Mouse (Mus musculus) CH12.LX (cell line): ENCODE measurements at regions not wholly inside any gene's neighbourhood (a gene's known extent, or its start where the extent isn't known, plus 50 kb on each side); places are given as distances from the start of the nearest gene placed in this dataset.

ENCODE experiments used
- DNase-seq: peaks from one replicate; pipeline ENCODE4 v3.0.0-alpha.2; 2013; ENCODE audit errors: extremely low read depth
- H3K27ac ChIP-seq: 2 replicates; pipeline ENCODE4 v1.5.1; 2012; ENCODE audit warnings: low read depth, mild to moderate bottlenecking, control low read depth, moderate library complexity; ENCODE audit not compliant: insufficient read depth
- H3K27me3 ChIP-seq: replicated peaks from 2 replicates; pipeline ENCODE3; 2012; ENCODE audit warnings: inconsistent platforms
- H3K36me3 ChIP-seq, 2 experiments: replicated peaks in 1 of 2; 2 replicates each; pipeline versions ENCODE3 to v1.6.1; 2012; ENCODE audit warnings: inconsistent platforms in 1 of 2, low read length in 1 of 2, mild to moderate bottlenecking in 1 of 2, mixed read lengths in 1 of 2, moderate library complexity in 1 of 2; ENCODE audit not compliant: control insufficient read depth in 1 of 2, insufficient read depth in 1 of 2
- H3K4me1 ChIP-seq, 2 experiments: 2 replicates each; pipeline ENCODE4 v1.6.1; 2012; ENCODE audit warnings: inconsistent platforms in 1 of 2, moderate library complexity in 1 of 2; ENCODE audit not compliant: insufficient read depth in 2 of 2, control insufficient read depth in 1 of 2
- H3K4me2 ChIP-seq: 2 replicates; pipeline ENCODE4 v1.6.1; 2012; ENCODE audit warnings: low read depth, mild to moderate bottlenecking, control low read depth; ENCODE audit not compliant: poor library complexity, insufficient read depth, severe bottlenecking
- H3K4me3 ChIP-seq, 3 experiments: fragments of 150-350 bp in 1 of 3; sonication (generic) in 1 of 3; replicated peaks in 1 of 3; 2 replicates each; pipeline versions ENCODE3 to v1.5.1; 2011 to 2012; ENCODE audit warnings: low read depth in 2 of 3, low read length in 2 of 3, mild to moderate bottlenecking in 2 of 3, moderate library complexity in 2 of 3, control low read depth in 1 of 3, improper control_type of control experiment in 1 of 3, inconsistent platforms in 1 of 3, mixed read lengths in 1 of 3; ENCODE audit not compliant: poor library complexity in 1 of 3
- H3K79me2 ChIP-seq: replicated peaks from 2 replicates; pipeline ENCODE4 v1.6.1; 2012; ENCODE audit warnings: mild to moderate bottlenecking, moderate library complexity; ENCODE audit not compliant: control insufficient read depth, poor library complexity, insufficient read depth, severe bottlenecking; ENCODE audit errors: extremely low read depth
- H3K9ac ChIP-seq: 2 replicates; pipeline ENCODE4 v1.6.1; 2012; ENCODE audit warnings: low read depth, mild to moderate bottlenecking, control low read depth, moderate library complexity; ENCODE audit not compliant: insufficient read depth
- H3K9me3 ChIP-seq: replicated peaks from 2 replicates; pipeline ENCODE3; 2012; ENCODE audit warnings: low read length, inconsistent platforms, mixed read lengths
- BHLHE40 ChIP-seq: IDR thresholded peaks from 2 replicates; pipeline ENCODE4 v1.6.1; 2011; ENCODE audit warnings: mild to moderate bottlenecking, low read depth, low read length, improper control_type of control experiment
- CHD2 ChIP-seq: IDR thresholded peaks from 2 replicates; pipeline ENCODE4 v1.6.1; 2011; ENCODE audit warnings: low read length, improper control_type of control experiment
- E2F4 ChIP-seq: IDR thresholded peaks from 2 replicates; pipeline ENCODE4 v1.6.1; 2011; ENCODE audit warnings: low read depth, low read length, improper control_type of control experiment; ENCODE audit not compliant: insufficient replicate concordance
- EP300 ChIP-seq: IDR thresholded peaks from 2 replicates; pipeline ENCODE4 v1.6.1; 2011; ENCODE audit warnings: low read length, improper control_type of control experiment
- ETS1 ChIP-seq: conservative IDR thresholded peaks from 2 replicates; pipeline ENCODE4 v1.6.1; 2012; ENCODE audit warnings: low read depth, mild to moderate bottlenecking, inconsistent platforms, low read length, improper control_type of control experiment, moderate library complexity
- IRF4 ChIP-seq: IDR thresholded peaks from 2 replicates; pipeline ENCODE4 v1.6.1; 2014; ENCODE audit warnings: low read depth, mild to moderate bottlenecking, inconsistent platforms, low read length, improper control_type of control experiment
- MAFK ChIP-seq: IDR thresholded peaks from 2 replicates; pipeline ENCODE4 v1.6.1; 2011; ENCODE audit warnings: low read length, improper control_type of control experiment; ENCODE audit not compliant: insufficient replicate concordance
- MEF2A ChIP-seq: IDR thresholded peaks from 2 replicates; pipeline ENCODE4 v1.6.1; 2014; ENCODE audit warnings: low read depth, mild to moderate bottlenecking, inconsistent platforms, low read length, improper control_type of control experiment, borderline replicate concordance
- NRF1 ChIP-seq: IDR thresholded peaks from 2 replicates; pipeline ENCODE4 v1.6.1; 2014; ENCODE audit warnings: low read depth, mild to moderate bottlenecking, inconsistent platforms, low read length, improper control_type of control experiment, moderate library complexity
- PAX5 ChIP-seq: IDR thresholded peaks from 2 replicates; pipeline ENCODE4 v1.6.1; 2012; ENCODE audit warnings: low read length, inconsistent platforms, mixed read lengths
- RAD21 ChIP-seq: IDR thresholded peaks from 2 replicates; pipeline ENCODE4 v1.6.1; 2011; ENCODE audit warnings: low read depth, mild to moderate bottlenecking, low read length, improper control_type of control experiment, moderate library complexity
- RCOR1 ChIP-seq: conservative IDR thresholded peaks from 2 replicates; pipeline ENCODE4 v1.6.1; 2012; ENCODE audit warnings: low read depth, mild to moderate bottlenecking, inconsistent platforms, low read length, improper control_type of control experiment
- SIN3A ChIP-seq: IDR thresholded peaks from 2 replicates; pipeline ENCODE4 v1.6.1; 2012; ENCODE audit warnings: low read length, improper control_type of control experiment, inconsistent platforms
- SMC3 ChIP-seq: IDR thresholded peaks from 2 replicates; pipeline ENCODE4 v1.6.1; 2011; ENCODE audit warnings: low read depth, low read length, improper control_type of control experiment
- TBP ChIP-seq: conservative IDR thresholded peaks from 2 replicates; pipeline ENCODE4 v1.6.1; 2011; ENCODE audit warnings: low read depth, low read length, improper control_type of control experiment
- USF1 ChIP-seq: IDR thresholded peaks from 2 replicates; pipeline ENCODE4 v1.6.1; 2014; ENCODE audit warnings: low read depth, mild to moderate bottlenecking, inconsistent platforms, low read length, improper control_type of control experiment
- ZMIZ1 ChIP-seq: IDR thresholded peaks from 2 replicates; pipeline ENCODE4 v1.6.1; 2012; ENCODE audit warnings: low read depth, mild to moderate bottlenecking, inconsistent platforms, low read length, improper control_type of control experiment
- ZNF384 ChIP-seq: IDR thresholded peaks from 2 replicates; pipeline ENCODE4 v1.6.1; 2012; ENCODE audit warnings: low read depth, low read length, improper control_type of control experiment, inconsistent platforms
- dilution Hi-C: fragments of 300-500 bp; cut with MboI; formaldehyde crosslinking; loops from 2 replicates; pipeline ENCODE4 v1.14.3; 2020; ENCODE audit warnings: low sequenced_read_pairs; ENCODE audit not compliant: extremely low pct_unique_long_range_greater_than_20kb, extremely low pct_ligation_motif_present
- in situ Hi-C: fragments of 300-500 bp; cut with MboI; formaldehyde crosslinking; loops from 3 replicates; pipeline ENCODE4 v1.14.3; 2019; ENCODE audit warnings: low sequenced_read_pairs, low pct_ligation_motif_present, low pct_unique_long_range_greater_than_20kb, mixed read lengths

DNA sequence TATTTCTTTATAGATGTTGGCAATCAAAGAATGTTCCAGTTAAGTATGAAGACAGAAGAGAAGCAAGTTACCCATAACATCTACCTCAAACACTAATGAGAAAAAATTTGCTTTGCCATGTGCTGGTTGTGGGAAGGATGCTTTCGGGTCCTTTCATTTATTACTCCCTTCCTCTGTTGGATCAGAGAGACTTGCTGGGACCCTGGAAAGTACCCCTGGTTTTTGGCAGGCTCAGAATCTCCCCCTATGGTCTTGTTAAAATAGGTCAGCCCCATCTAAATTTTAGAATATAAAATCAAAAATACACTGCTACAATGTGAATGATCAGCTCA is 70.6 kb downstream of the Btg1 start:
- no peak for DNase-seq
- Histone ChIP-seq H3K27ac (no peak overlapping the region), H3K4me1 (peaks cover 2 to 18% of the 10 kb centered on the region in 2 experiments; a peak in 3 of 4 replicates), H3K36me3 (no peaks in the 10 kb centered on the region), H3K4me3 (no peak overlapping the region), H3K9ac (no peak overlapping the region), H3K27me3 (no peaks in the 10 kb centered on the region), H3K9me3 (no peaks in the 10 kb centered on the region), H3K79me2 (no peaks in the 10 kb centered on the region), H3K4me2 (no peak overlapping the region)
- TF ChIP-seq RAD21 (no peak), ETS1 (no peak), SIN3A (no peak), E2F4 (no peak), SMC3 (no peak), CHD2 (no peak), PAX5 (no peak), NRF1 (no peak), TBP (no peak), BHLHE40 (no peak), MAFK (no peak)
- dilution Hi-C loops (no loop called here), in situ Hi-C loops (no loop called here)

DNA sequence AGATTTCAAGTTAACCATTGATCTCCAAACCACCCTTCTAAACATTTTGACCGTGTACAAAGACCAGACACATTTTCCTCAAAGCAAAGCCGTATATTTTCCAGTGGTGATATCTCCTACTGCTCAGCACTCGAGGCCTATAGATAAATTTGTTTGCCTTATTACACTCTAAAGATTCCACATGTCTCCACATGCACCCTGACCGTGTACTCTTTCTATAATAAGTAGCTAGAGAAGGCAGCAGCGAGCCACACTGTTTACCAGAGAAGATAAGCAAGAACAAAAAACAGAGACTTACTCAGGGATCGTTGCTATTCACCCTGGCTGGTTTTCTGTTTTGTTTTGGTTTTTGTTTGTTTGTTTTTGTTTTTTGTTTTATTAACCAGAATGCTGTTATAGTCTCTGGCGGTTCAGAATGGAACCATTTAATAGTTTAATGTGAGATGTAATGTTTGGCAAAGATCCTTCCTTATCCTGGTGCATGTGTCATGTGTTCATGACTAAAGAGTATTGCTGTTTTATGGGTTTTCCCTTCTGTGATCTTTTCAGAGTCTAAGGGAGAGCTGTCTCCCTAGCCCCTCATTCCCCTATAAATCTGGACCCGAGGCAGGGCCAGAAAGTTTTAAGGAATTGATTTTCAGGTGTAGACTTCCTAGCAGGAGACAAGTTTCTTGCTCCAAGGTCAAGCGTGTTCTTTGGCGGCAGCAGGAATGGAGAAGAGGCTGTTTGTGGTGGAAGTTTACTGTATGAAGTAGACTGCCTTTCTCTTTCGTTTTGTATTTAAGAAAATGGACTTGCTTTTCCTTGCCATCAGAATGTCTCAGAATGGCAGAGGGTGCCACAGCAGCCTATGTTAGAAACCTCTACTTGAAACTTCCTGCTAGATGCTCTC is 73.4 kb downstream of the Btg1 start:
- Histone ChIP-seq H3K79me2 (no peaks in the 10 kb centered on the region), H3K9ac (peak overlapping the region; percentile 6), H3K27me3 (no peaks in the 10 kb centered on the region), H3K4me2 (peak overlapping the region; percentile 45), H3K36me3 (no peaks in the 10 kb centered on the region), H3K9me3 (no peaks in the 10 kb centered on the region), H3K4me1 (peaks cover 2 to 22% of the 10 kb centered on the region in 2 experiments; a peak in 3 of 4 replicates), H3K27ac (peak overlapping the region; percentile 15; the same call in 1 of the 2 replicates), H3K4me3 (no peak overlapping the region)
- DNase-seq: no peak
- dilution Hi-C loops: no loop called here
- in situ Hi-C loops: no loop called here
- TF ChIP-seq EP300 (no peak), RCOR1 (no peak)

DNA sequence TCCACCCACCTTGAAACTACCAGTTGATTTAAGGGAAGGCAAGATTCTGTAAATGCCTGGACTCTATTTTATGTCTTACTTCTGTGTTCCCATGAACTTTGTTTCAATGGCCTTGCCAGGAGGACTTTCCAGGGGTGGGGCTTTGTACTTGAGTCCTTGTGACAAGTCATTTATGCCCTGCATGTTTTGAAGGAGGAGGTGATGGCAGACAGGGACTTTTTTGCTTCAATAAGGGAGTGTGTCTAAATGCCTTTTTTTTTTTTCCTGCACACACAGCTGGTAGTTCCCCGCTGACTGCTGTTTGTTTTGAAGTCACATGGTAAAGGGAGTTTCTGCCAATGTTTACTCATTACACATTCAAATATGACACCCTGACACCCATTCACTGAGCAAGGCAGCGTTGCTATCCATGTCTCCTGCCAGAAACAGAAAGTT is 74.1 kb downstream of the Btg1 start:
- in situ Hi-C loops (no loop called here), dilution Hi-C loops (no loop called here)
- Histone ChIP-seq H3K4me3 (no peak overlapping the region), H3K4me2 (peak overlapping the region; percentile 45), H3K36me3 (no peaks in the 10 kb centered on the region), H3K27me3 (no peaks in the 10 kb centered on the region), H3K9ac (peak overlapping the region; percentile 6; the same call in 1 of the 2 replicates), H3K79me2 (no peaks in the 10 kb centered on the region), H3K9me3 (no peaks in the 10 kb centered on the region), H3K27ac (peak overlapping the region; percentile 15; the same call in 1 of the 2 replicates), H3K4me1 (peaks cover 2 to 22% of the 10 kb centered on the region in 2 experiments; a peak in 3 of 4 replicates)
- TF ChIP-seq BHLHE40 (peak; percentile 37; the same call in 1 of the 2 replicates), ETS1 (peak; percentile 67; the same call in 1 of the 2 replicates), USF1 (peak; percentile 44), SMC3 (no peak), MEF2A (peak; percentile 27; the same call in 1 of the 2 replicates), ZNF384 (peak; percentile 92), ZMIZ1 (no peak), IRF4 (peak; percentile 55; the same call in 1 of the 2 replicates)
- DNase-seq: peak; percentile 45
